Mouse (Mus musculus) neural tube, embryonic 15.5 days (tissue): ENCODE measurements around the gene Nrtn. TPM values are rescaled to one million over a fixed set of nuclear protein-coding genes. Genes with fewer than 3 reads are reported as not detected.

Experiments used
- ATAC-seq: fragments of 200-750 bp; cut with Nextera tagmentation; 2 replicates; pipeline ENCODE4 v1.8.0; 2017; ENCODE audit warnings: mild to moderate bottlenecking, moderate TSS enrichment, moderate library complexity; ENCODE audit not compliant: low FRiP score
- H3K27ac ChIP-seq: fragments of 300-500 bp; sonication (generic); replicated peaks from 2 replicates; pipeline ENCODE4 v1.5.1; 2015; ENCODE audit warnings: mild to moderate bottlenecking, inconsistent platforms
- H3K27me3 ChIP-seq: fragments of 300-500 bp; sonication (generic); replicated peaks from 2 replicates; pipeline ENCODE4 v1.6.1; 2015; ENCODE audit warnings: inconsistent platforms
- H3K36me3 ChIP-seq: fragments of 300-500 bp; sonication (generic); 2 replicates; pipeline ENCODE4 v1.6.1; 2015; ENCODE audit warnings: inconsistent platforms
- H3K4me1 ChIP-seq: fragments of 300-500 bp; sonication (generic); 2 replicates; pipeline ENCODE4 v1.6.1; 2015; ENCODE audit warnings: inconsistent platforms
- H3K4me2 ChIP-seq: fragments of 300-500 bp; sonication (generic); 2 replicates; pipeline ENCODE4 v1.6.1; 2015; ENCODE audit warnings: inconsistent platforms, mild to moderate bottlenecking, moderate library complexity
- H3K4me3 ChIP-seq: fragments of 300-500 bp; sonication (generic); replicated peaks from 2 replicates; pipeline ENCODE4 v1.5.1; 2015; ENCODE audit warnings: mild to moderate bottlenecking, inconsistent platforms
- H3K9ac ChIP-seq: fragments of 300-500 bp; sonication (generic); replicated peaks from 2 replicates; pipeline ENCODE4 v1.6.1; 2015; ENCODE audit warnings: mild to moderate bottlenecking, inconsistent platforms
- H3K9me3 ChIP-seq: fragments of 300-500 bp; sonication (generic); replicated peaks from 2 replicates; pipeline ENCODE4 v1.6.1; 2016; ENCODE audit warnings: inconsistent platforms
- WGBS: fragments of 180-500 bp; shearing (Covaris S2); methylation state at CpG from one replicate; pipeline ENCODE4 v1.1.7; 2015; ENCODE audit warnings: mixed read lengths; 5-methylcytosine and 5-hydroxymethylcytosine counted together
- polyA plus RNA-seq: library from polyadenylated mRNA; unstranded; fragments of >200 nt; fragmentation: Nextera tagmentation; extraction: Ambion mirVana; gene quantifications from 2 replicates; pipeline ENCODE4 v1.2.1, GENCODE M21; 2015

The Nrtn gene
- polyA plus RNA-seq, 1 experiment from 2014 or later = 2.7 TPM

DNA sequence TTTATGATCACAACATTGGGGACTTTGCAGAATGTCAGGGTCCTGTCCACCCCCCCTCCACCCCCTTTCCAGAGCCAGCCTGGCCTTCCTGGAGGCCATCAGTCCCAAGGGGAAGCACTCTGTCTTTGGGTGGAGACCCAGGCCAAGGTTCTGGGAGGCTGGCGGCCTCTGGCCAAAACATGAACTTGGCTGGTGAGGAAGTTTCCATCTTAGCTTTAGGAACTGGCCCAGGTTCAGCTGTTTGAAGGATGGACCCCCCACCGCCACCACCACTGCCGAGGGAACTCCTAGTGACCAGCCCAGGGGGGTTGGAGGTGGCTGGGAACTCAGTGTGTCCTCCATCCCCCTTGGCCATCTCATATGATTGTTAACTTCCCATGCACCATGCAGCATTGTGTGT is 3.7 kb upstream of the Nrtn start:
- ATAC-seq = no peak
- Histone ChIP-seq H3K27me3 (peaks cover 45% of the 10 kb centered on the region), H3K36me3 (no peaks in the 10 kb centered on the region), H3K9me3 (no peaks in the 10 kb centered on the region), H3K4me1 (peaks cover 53% of the 10 kb centered on the region), H3K27ac (no peak overlapping the region), H3K4me3 (no peak overlapping the region), H3K9ac (no peak overlapping the region), H3K4me2 (peak overlapping the region; percentile 87; the same call in 1 of the 2 replicates)
- WGBS = 65% methylated on average over 3 of the region's 3 CpGs

DNA sequence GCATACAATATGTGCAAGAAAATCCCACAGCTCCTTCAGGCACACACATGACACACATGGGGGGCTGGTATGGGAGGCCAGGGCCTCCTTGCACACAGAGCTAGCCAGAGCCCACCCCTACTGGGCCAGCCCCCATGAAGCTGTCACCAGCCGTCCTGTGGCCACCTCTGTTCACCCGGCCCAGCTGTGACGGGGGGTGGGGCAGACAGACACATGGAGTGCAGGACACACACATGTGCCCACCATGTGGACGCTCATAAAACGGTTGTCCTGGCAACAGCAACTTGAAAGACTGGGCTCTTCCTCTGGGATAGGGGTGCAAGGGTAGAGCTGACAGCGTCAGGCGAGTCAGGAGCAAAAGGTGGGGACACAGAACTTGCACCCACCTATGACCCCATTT is 1.9 kb upstream of the Nrtn start:
- H3K4me3 ChIP-seq = no peak overlapping the region
- no peaks in the 10 kb centered on the region for H3K36me3 ChIP-seq
- H3K4me1 ChIP-seq = peaks cover 49% of the 10 kb centered on the region
- H3K4me2 ChIP-seq = no peak overlapping the region
- WGBS = 41% methylated on average over 7 of the region's 7 CpGs
- ATAC-seq = no peak
- no peak overlapping the region for H3K27ac ChIP-seq
- no peak overlapping the region for H3K9ac ChIP-seq
- no peaks in the 10 kb centered on the region for H3K9me3 ChIP-seq
- peaks cover 63% of the 10 kb centered on the region for H3K27me3 ChIP-seq

DNA sequence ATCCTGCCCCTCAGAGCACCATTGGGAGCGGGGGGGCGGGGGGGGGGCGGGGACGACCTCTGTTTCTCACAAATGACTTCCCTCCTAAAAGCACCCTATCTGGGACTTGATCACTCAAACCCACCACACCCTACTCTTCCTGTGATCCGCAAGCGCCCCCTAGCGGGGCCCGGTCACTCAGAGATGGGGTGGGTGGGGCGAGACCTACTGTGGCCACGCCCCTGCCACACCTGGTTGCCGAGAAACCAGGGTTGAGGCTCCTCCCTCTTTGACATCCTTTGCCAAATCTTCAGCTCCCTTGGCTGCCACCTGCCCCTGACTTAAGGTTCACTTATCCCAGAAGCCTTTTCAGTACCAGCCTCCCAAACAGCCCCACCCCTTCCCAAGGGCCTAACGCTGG is 802 bp upstream of the Nrtn start:
- Histone ChIP-seq H3K4me1 (peaks cover 39% of the 10 kb centered on the region), H3K4me2 (peak overlapping the region; percentile 79), H3K36me3 (no peaks in the 10 kb centered on the region), H3K9ac (no peak overlapping the region), H3K27me3 (peaks cover 74% of the 10 kb centered on the region), H3K27ac (no peak overlapping the region), H3K9me3 (no peaks in the 10 kb centered on the region), H3K4me3 (no peak overlapping the region)
- ATAC-seq = no peak
- 7% methylated on average over 12 of the region's 12 CpGs for WGBS

DNA sequence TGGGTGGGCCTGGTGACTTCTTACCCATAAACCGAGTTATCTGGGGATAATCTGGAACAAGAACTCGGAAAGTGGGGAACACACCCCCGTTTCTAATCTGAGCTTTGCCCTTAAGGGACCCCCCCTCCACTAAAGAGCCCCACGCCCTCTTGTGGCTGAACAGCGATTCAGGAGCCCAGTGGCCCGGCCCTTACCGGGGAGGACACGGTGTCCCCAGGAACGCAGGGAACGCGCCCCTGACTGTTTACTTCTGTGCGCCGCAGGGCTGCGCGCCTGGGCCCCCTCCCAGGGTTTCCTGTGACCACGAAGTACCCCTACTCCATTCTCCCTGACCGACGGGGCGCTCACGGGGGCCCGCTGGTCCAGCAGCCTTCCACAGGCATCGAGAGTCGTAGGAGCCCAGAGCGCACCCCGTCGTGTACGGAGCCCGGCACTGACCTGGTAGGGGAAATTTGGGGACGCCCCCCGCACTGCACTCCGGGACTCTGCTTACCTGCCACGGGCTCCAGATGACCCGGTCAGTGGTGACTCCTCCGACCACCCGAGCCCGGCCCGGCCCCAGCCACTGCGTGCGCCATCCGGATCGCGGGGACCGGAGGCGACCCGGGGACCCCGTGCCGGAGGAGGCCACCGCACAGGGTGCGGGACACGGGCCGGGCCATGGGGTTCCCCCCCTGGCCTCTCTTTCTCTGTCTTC is 479 bp downstream of the Nrtn start:
- Histone ChIP-seq H3K9ac (peak overlapping the region; percentile 43), H3K36me3 (no peaks in the 10 kb centered on the region), H3K27ac (no peak overlapping the region), H3K27me3 (peaks cover 87% of the 10 kb centered on the region), H3K4me1 (peaks cover 28% of the 10 kb centered on the region), H3K9me3 (no peaks in the 10 kb centered on the region), H3K4me3 (peak overlapping the region; percentile 41), H3K4me2 (peak overlapping the region; percentile 79)
- ATAC-seq = no peak
- under 1% methylated on average over 51 of the region's 51 CpGs for WGBS

DNA sequence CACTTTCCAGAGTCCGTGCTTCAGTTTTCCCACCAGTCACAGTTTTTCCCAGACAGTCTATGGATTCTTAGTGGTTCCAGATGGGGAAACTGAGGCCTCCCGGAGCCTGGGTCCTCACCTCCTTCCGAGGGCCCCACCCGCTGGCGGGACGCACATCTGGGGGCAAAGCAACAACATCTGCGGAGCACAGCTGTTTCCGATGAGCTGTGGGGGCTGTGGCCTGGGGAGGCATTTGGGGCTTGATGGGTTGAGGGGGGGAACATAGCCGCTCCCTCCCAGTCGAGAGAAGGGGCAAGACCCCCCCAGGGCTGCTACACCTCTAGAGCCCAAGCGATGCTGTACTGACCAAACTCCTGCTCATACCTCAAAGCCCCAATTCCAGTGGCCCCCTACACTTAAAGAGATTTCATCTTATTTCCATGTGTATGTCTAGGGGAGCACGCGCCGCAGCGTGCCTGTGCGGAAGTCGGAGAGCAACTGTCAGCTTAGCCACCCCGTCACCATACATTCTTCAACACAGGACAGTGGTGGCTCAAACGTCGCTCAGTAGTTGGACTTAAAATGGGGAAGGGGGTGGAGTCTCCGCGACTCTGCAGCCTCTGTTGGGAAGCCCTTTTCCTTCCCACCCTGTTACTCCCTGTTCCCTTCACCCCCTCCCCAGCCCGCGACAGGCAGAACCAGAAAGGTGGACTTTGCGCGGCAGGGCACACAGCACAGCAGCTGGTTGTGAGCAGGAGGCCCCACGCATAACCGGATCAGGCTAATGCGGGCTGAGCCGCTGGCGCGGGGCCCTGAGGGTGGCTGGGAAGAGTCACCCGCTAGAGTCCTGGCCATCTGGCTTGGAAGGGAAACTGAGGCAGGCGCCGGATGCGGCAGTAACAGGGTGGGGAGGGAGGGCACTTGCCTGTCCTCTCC is 2.8 kb downstream of the Nrtn start:
- Histone ChIP-seq H3K36me3 (no peaks in the 10 kb centered on the region), H3K4me3 (no peak overlapping the region), H3K4me1 (peaks cover 27% of the 10 kb centered on the region), H3K27ac (no peak overlapping the region), H3K9me3 (no peaks in the 10 kb centered on the region), H3K27me3 (peaks cover 88% of the 10 kb centered on the region), H3K4me2 (peak overlapping the region; percentile 13; the same call in 1 of the 2 replicates), H3K9ac (no peak overlapping the region)
- 19% methylated on average over 36 of the region's 36 CpGs for WGBS
- no peak for ATAC-seq

DNA sequence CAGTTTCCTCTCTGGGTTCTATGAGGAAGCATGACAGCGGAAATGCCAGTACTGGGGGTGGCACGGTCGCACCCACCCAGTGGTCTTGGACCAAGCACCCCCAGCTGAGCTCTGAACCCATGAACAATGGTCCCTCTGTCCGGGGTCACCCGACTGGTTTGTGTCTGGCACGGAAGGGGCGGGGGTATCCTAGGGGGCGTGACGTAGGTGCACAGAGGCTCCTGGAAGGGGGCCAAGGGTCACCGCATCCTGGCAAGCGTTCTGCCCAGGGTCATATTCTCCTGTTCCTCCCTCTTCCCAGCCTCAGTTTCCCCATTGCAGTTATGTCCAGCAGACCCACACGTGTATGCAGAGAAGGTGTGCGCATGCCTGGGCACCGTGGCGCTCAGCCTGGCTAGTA is 3.9 kb downstream of the Nrtn start:
- Histone ChIP-seq H3K9ac (no peak overlapping the region), H3K9me3 (no peaks in the 10 kb centered on the region), H3K27me3 (peaks cover 80% of the 10 kb centered on the region), H3K27ac (no peak overlapping the region), H3K4me1 (peaks cover 27% of the 10 kb centered on the region), H3K36me3 (no peaks in the 10 kb centered on the region), H3K4me3 (no peak overlapping the region), H3K4me2 (no peak overlapping the region)
- 23% methylated on average over 15 of the region's 15 CpGs for WGBS
- no peak for ATAC-seq

DNA sequence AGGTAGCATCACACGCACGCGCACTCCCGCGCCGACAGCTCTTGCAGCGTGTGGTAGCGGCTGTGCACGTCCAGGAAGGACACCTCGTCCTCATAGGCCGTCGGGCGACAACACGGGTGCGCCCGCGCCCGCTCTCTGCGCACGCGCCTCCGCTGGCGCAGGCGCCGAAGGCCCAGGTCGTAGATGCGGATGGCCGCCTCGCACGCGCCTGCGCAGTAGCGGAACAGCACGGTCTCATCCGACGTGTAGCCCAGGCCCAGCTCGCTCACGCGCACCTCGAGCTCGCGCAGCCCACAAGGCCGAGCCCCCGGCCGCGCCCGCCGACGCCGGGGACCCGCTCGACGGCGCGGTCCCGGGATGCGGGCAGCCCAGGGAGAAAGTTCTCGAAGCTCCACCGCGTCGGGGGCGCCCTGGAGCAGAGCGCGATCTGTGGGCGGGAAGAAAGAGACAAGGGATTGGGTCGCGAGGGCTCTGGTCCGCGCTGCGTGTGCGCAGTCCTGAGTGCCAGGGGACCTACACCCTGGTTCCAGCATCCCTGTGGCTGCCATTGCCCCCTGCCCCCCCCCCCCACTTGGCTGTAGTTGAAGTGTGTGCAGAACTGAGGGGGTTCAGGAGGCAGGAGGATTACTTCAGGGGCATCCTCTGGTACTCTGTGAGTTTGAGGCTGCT is 5.8 kb downstream of the Nrtn start:
- no peaks in the 10 kb centered on the region for H3K36me3 ChIP-seq
- peak overlapping the region; percentile 38 for H3K4me3 ChIP-seq
- peaks cover 10% of the 10 kb centered on the region; the same call in 1 of the 2 replicates for H3K4me1 ChIP-seq
- 23% methylated on average over 71 of the region's 71 CpGs for WGBS
- H3K9ac ChIP-seq = 0 out of 2 replicates have a peak overlapping the region, but pooled peaks have one; percentile 37
- H3K4me2 ChIP-seq = peak overlapping the region; percentile 56
- no peaks in the 10 kb centered on the region for H3K9me3 ChIP-seq
- peaks cover 61% of the 10 kb centered on the region for H3K27me3 ChIP-seq
- ATAC-seq = peak; percentile 85
- no peak overlapping the region for H3K27ac ChIP-seq

DNA sequence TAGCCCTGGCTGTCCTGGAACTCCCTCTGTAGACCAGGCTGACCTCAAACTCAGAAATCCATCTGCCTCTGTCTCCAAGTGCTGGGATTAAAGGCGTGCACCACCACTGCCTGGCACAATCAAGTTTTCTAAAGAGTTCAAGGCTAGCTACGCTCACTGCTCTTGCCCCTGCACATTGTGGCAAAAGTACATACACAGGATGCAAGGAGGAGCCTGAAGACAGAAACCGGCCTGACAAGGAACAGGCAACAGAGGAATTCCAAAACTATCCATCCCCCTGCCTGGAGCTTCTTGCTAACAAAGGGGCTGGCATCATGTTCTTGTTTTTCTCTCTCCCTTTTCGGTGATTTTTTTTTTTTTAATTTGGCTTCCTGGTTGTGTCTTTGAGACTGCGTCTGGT is 13.2 kb downstream of the Nrtn start:
- Histone ChIP-seq H3K36me3 (no peaks in the 10 kb centered on the region), H3K27me3 (no peaks in the 10 kb centered on the region; the same call in 1 of the 2 replicates), H3K4me2 (no peak overlapping the region), H3K27ac (no peak overlapping the region), H3K4me3 (no peak overlapping the region), H3K9me3 (no peaks in the 10 kb centered on the region), H3K9ac (no peak overlapping the region), H3K4me1 (no peaks in the 10 kb centered on the region)
- no peak for ATAC-seq
- WGBS = 69% methylated on average over 5 of the region's 5 CpGs

DNA sequence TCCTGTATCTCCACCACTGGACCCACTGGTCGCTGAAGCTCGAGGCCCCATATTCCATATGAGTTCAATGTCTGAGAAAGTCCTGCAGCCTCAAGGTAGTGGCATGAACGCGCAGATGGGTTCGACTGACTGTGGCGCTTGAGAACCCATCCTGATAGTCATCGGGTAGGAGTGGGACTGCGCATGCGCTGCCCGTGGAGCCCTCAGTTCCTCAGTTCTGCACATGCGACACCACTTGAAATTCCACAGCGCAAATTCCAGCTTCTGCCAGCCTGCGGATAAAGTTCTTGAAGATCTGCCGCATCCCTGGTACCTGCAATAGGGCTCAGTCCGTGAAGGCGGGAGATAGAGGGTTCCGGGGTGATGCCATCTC is 16.6 kb downstream of the Nrtn start:
- H3K27me3 ChIP-seq = no peaks in the 10 kb centered on the region
- no peak for ATAC-seq
- no peak overlapping the region for H3K9ac ChIP-seq
- no peak overlapping the region for H3K4me2 ChIP-seq
- 74% methylated on average over 17 of the region's 17 CpGs for WGBS
- no peaks in the 10 kb centered on the region for H3K4me1 ChIP-seq
- H3K9me3 ChIP-seq = no peaks in the 10 kb centered on the region
- no peak overlapping the region for H3K4me3 ChIP-seq
- no peaks in the 10 kb centered on the region for H3K36me3 ChIP-seq
- H3K27ac ChIP-seq = no peak overlapping the region

DNA sequence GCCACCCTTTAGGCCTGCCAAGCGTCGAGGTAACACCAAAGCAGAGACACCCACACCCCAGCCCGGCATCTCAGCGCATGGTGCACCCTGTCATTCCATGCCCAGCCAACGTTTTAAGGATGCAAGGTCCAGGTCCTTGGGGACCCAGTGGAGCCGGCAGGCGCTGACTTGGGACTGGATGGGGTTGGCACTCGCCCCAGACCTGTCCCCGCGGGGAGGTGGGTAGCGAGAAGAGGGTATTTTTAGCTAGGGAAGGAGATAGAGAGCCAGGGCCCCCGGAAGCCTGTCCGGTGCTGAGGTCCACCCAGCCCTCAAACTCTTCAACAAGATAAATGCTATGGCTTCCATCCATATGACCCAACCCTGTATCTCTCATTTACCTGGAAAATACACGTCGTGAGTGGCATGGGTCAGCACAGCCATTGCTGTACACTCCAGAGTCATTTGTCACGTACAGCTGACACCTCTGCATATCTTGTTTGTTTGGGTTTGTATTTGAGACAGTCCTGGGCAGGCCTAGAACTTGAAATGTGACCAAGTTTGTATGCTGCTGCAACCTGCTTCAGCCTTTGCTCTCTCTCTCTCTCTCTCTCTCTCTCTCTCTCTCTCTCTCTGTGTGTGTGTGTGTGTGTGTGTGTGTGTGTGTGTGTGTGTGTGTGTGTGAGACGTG is 17.1 kb downstream of the Nrtn start:
- H3K4me3 ChIP-seq = no peak overlapping the region
- ATAC-seq = no peak
- no peak overlapping the region for H3K4me2 ChIP-seq
- no peaks in the 10 kb centered on the region for H3K27me3 ChIP-seq
- no peaks in the 10 kb centered on the region for H3K4me1 ChIP-seq
- no peaks in the 10 kb centered on the region for H3K36me3 ChIP-seq
- no peak overlapping the region for H3K27ac ChIP-seq
- no peak overlapping the region for H3K9ac ChIP-seq
- WGBS = 82% methylated on average over 17 of the region's 17 CpGs
- no peaks in the 10 kb centered on the region for H3K9me3 ChIP-seq

DNA sequence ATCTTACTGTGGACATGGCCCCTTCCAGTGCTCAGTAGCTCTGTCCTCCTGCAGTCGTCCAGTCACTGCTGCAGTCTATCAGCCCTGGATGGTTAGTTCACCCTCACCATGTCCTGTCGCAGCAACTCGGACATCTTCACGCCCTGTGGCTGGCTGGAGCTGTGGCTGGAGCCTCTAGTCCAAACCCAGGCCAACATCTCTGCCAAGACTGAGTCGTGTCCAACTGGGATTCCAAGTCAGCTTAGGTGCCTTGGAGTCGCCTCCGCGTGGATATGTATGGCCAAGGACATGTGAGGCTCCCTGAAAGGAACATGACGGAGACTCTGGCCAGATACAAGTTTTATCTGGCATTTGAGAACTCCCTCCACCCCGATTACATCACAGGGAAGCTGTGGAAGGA is 19.1 kb downstream of the Nrtn start:
- H3K9ac ChIP-seq = no peak overlapping the region
- H3K4me1 ChIP-seq = no peaks in the 10 kb centered on the region
- no peak for ATAC-seq
- no peaks in the 10 kb centered on the region for H3K27me3 ChIP-seq
- H3K36me3 ChIP-seq = no peaks in the 10 kb centered on the region
- no peak overlapping the region for H3K27ac ChIP-seq
- no peak overlapping the region for H3K4me2 ChIP-seq
- WGBS = 88% methylated on average over 10 of the region's 10 CpGs
- no peaks in the 10 kb centered on the region for H3K9me3 ChIP-seq
- no peak overlapping the region for H3K4me3 ChIP-seq
